Mouse (Mus musculus) naive thymus-derived CD4-positive, alpha-beta T cell, adult 5 months (primary cell): ENCODE data around the gene Tmem14a. TPM values are rescaled to one million over a fixed set of nuclear protein-coding genes. Genes with fewer than 3 reads are reported as not detected.

Source experiments
- polyA plus RNA-seq: library from polyadenylated mRNA; unstranded; fragments of 100-300 nt; shearing (Covaris generic); gene quantifications from one replicate; pipeline ENCODE4 v1.2.1, GENCODE M21; 2017

Tmem14a gene
- 0.83 TPM for polyA plus RNA-seq

DNA sequence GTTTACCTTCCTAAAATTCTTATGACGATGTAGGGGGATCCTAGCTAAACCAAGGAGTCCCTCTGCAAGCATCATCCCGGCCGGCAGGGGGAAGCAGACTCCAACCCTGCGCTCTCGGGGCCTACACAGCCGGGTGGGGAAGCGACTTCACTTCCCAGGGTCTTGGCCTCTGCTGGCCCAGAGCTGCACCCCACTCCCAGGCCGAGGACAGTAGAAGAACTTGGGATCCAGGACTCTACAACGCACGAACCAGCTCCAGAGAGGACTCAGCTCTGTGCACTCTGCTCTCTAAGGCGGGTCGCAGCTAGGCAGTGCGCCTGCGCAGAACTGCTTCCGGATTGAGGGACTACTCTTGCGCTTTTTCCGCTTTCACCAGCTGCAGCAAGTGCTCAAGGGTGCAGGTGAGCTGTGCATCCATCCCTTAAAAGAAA, at the start of gene Tmem14a:
TSS of gene Tmem14a (plus strand) at position 87 of the 431 bp plus-strand sequence.

DNA sequence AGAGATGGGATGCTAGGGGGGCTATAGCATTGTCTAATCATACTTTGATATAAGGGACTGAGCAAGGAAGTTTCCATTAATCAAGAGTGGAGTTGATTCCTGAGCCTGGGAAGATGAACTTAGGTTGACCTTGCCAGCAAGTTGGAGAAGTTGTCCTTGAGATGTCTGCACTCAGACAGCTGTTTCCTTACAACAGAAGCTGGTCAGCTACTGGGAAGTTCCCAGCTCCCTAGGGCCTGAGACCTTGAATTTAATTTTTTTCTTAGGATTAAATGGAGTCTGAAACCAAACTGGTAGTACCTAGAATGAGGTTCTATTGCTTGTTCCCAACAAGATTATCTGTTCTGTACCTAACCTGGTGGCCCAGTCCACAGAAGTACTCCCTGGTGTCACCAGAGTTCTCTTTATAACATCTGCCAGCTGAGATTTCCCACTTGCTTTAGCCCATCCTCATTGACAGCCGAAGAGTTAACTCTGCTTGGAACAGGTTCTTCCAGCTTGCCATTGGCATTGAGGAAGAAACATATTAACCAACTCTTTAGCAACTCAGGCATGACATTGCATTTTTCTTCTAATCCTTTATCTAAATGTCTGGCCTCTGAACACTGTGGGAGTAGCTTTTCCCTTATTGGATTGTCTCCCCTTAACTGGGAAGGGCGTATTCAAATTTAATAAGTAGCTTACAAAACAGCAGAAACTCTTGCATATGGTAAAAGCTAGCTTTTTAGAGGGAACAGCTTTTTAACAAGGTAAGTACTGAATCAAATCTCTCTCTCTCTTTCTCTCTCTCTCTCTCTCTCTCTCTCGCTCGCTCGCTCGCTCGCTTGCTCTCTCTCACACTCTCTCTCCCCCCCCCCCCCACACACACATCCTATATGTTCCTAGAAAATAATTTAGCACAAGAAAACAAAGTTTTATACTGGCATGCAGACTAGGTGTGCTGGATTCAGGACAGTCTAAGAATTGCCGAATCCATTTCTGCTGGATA, 21.8 kb downstream of the Tmem14a start, which contains the start of gene Gsta3:
TSS of gene Gsta3 (plus strand) at position 679 of the 988 bp plus-strand sequence.

Other genes starting within 250 kb of the Tmem14a start
- gene Tram2, start 139.3 kb upstream of the Tmem14a start, polyA plus RNA-seq: 3.3 TPM
- gene Gsta3, start 22.0 kb downstream of the Tmem14a start, polyA plus RNA-seq: 0.40 TPM
- gene Khdc1a, start 131.1 kb downstream of the Tmem14a start, polyA plus RNA-seq: not detected
- not detected for gene Khdc1c, start 149.8 kb downstream of the Tmem14a start, polyA plus RNA-seq
- gene Khdc1b, start 165.0 kb downstream of the Tmem14a start, polyA plus RNA-seq: not detected